Mouse (Mus musculus) adrenal gland (tissue): ENCODE data around the gene Zfp865.
"Not testable (repeated sequence)": the region's sequence is repeated elsewhere in the genome, so short reads cannot be mapped to it uniquely, and the experiment has no call there.

ENCODE experiments used
- intact Hi-C: fragments of 180-260 bp; cut with DNase I; formaldehyde crosslinking; loops from one replicate; pipeline ENCODE4 v1.15.1; 2025
- long read RNA-seq, 2 experiments: library from polyadenylated mRNA; unstranded; transcript quantifications; one replicate each; pipeline ENCODE4 v2.0.0; 2020; ENCODE audit warnings: borderline replicate concordance in 1 of 2; ENCODE audit not compliant: insufficient replicate concordance in 1 of 2

Gene Zfp865
- long read RNA-seq, experiment 1, partial matches to known transcripts = 0 of 3 reads
- long read RNA-seq, experiment 1, other reads (novel, unspliced or antisense) = 0 of 3 reads
- long read RNA-seq, experiment 2 = 0 reads

DNA sequence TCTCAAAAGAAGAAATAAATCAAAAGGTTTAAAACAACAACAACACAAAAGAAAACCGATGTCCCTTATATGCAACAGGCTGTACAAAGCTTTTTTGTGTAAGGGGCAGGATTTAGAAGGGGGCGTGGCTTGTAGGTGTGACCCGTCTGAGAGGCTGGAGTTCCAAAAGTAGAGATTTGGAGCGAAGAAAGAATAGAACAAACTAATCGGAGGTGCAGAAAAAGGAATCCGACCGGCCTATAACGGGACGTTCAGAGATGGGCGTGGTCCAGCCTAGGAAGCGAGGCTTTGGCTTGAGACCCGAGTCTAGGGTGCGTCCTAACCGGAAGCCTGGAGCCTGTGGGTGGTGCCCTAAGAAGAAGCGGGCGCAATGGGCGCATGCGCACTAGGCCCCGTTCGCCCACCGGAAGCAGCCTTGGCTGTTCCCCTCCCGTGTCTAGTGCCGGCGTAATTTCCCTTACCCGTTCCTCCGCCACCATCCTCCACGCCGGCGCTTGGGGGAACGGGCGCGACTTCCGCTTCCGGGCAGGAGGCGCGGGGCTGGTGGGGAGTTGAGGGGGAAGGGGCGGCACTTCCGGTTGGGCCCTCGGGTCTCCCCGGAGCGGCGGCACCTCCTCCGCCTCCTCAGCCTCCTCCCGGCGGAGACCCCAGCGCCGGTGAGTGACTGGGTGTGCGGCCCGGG is at the start of gene Zfp865, which contains the start of gene Ccdc106:
Zfp865 (plus strand) TSS at position 377 of the 682 bp plus-strand sequence.
Ccdc106 (plus strand) TSS at position 554 of the 682 bp plus-strand sequence.
- intact Hi-C loops = no loop called here

- intact Hi-C loops = no loop called here
These were observed 49.1 kb upstream of the Zfp865 start, which contains the start of gene Sbk3 for GRCm38 (mm10) chr7:4971068-4971467. Gene Sbk3, minus strand, starts transcription at chr7:4971168.

DNA sequence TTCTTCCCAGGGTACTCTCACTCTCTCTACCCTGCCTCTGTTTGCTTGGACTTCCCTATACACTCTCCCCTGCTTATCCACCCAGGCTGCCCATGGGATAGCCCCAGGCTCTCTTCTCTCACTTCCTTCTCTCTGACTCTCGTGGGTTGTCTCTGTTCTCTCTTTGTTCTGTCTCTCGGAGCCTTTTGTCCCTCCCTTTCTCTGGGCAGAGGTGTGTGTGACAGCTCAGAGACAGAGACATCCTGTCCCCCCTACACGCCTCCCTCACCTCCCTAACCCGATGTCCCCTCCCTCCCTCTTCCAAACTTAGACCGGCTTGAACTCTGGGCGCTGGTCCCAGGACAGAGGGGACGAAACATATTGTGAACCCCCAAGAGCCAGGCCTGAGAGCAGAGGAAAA is 48.5 kb upstream of the Zfp865 start:
- intact Hi-C loops = no loop called here

GRCm38 (mm10) chr7:4972321-4973047 is 47.7 kb upstream of the Zfp865 start:
- intact Hi-C loops = no loop called here

- intact Hi-C loops = no loop called here
These were observed 44.7 kb upstream of the Zfp865 start for GRCm38 (mm10) chr7:4975455-4975854.

GRCm38 (mm10) chr7:4976832-4977231 is 43.3 kb upstream of the Zfp865 start:
- intact Hi-C loops = no loop called here

GRCm38 (mm10) chr7:4988250-4988649 is 31.9 kb upstream of the Zfp865 start:
- intact Hi-C loops = no loop called here

- intact Hi-C loops = loop anchor here (10.0 kb wide), 1 partner anchor 49 kb away; no protein-coding TSS in a partner anchor
These were observed 26.7 kb upstream of the Zfp865 start for GRCm38 (mm10) chr7:4993347-4993998.

DNA sequence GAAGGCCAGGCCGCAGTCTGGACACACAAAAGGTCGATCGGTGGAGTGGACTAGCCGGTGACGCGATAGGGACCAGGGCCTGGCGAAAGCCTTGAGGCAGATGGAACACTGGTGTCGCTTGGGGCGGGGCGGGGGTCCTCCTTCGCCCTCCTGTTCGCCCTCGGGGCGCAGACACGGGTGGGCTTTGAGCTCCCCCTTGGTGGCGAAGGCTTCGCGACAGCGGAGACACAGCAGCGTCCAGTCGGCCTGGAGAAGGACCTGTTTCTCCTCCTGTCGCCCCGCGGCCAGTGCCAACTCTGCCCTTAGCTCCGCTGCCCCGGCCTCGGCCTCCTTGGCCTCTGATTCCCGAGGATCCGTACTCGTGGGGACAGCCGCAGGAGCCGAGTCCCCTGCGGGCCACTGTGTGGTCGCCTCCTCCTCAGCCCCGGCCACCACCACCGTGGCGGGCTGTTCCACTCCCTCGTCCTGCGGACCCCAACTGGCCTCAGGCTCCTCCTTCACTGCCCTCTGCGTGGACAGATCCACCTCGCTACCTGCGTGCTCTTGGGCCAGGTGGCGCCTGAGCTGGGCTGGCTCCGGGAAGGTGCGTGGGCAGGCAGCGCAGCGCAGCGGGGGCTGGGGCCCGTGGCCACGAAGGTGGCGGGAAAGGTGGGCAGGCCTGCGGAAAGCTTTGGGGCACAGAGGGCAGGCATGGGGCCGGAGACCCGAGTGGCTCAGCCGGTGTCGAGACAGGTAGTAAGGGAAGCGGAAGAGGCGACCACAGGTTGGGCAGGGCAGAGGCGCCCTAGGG is 26.0 kb upstream of the Zfp865 start:
- intact Hi-C loops = loop anchor here (10.0 kb wide), 1 partner anchor 49 kb away; no protein-coding TSS in a partner anchor

- intact Hi-C loops = loop anchor here (5.0 to 10.0 kb wide), 2 partner anchors 51 to 57 kb away; partner anchors contain the start of gene Zfp580
These were observed 24.7 kb upstream of the Zfp865 start for GRCm38 (mm10) chr7:4995268-4996002.

DNA sequence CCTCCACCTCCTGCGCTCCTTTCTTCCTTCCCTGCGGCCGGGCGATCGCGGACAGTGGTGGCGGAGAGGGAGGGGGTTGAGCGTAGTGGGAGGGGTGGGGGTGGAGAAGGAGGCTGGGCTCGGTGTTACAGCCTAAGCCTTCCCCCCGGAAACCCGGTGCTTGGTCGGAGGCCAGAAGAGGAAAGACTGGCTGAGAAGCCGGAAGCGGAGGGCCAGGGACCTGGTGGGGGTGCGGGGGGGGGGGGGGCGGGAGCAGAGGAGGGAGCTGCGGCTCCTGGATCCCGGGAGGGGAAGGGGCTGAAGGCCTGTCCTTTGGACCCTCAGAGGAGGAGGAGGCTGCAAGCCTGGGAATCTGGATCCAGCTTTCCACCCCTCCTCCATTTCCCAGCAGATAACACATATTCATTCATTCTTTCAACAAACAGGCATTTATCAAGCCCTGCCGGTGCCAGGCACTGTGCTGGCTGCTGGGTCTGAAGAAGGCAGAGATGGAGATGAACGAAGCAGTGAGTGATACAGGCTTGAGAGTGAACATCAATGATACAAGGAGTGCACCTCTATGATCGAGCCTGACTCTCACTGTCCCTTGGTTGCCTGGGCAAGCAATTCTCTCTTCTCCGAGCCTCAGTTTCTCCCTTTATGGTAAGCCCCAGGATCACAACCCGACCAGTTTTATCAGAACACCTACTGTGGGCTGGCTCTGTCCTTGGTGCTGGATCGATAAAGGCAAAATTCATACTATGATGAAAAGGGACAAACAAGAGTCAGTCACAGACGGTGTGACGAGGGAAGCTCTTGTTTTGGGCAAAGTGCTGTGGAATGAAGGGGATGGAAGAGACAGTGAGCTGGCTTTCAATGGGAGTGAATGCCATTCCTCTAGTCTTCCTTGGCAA is 23.9 kb upstream of the Zfp865 start, which contains the start of gene Zfp579:
Zfp579 (minus strand) TSS at position 156 of the 893 bp plus-strand sequence.
- intact Hi-C loops = loop anchor here (5.0 to 10.0 kb wide), 2 partner anchors 51 to 56 kb away; partner anchors contain the start of gene Zfp580

DNA sequence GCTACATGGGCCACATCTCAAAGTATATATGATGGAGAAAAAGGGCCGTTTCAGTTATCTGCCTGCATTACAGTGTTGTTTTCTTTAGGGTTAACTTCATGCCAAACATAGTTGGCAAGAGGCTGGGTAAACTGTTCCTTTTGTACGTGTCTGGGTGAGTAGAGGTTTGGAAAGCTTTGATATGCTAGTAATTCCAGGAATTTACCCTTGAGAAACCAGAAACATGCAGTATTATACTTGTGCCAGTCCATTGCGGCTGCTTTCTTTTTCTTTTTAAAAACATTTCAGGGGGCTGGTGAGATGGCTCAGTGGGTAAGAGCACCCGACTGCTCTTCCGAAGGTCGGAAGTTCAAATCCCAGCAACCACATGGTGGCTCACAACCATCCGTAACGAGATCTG is 23.2 kb upstream of the Zfp865 start:
- intact Hi-C loops = loop anchor here (5.0 to 10.0 kb wide), 2 partner anchors 52 to 55 kb away; partner anchors contain the start of gene Zfp580

DNA sequence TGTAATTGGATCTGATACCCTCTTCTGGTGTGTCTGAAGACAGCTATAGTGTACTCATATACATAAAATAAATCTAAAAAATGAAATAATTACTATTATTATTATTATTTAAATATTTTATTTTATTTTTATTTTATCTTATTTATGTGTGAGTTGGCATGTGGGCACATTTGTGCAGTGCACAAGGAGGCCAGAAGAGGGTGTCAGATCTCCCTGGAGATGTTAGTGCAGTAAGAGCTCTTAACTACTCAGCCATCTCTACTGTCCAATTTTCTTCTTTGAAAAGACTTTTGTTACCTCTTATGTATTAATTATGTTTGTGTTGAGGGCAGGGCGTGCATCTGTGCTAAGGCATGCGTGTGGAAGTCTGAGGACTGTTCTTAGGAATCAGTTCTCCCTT is 20.3 kb upstream of the Zfp865 start:
- intact Hi-C loops = loop anchor here (5.0 to 10.0 kb wide), 2 partner anchors 52 to 55 kb away; partner anchors contain the start of gene Zfp580

- intact Hi-C loops = not testable (repeated sequence)
These were observed 17.3 kb upstream of the Zfp865 start for GRCm38 (mm10) chr7:5002876-5003275.

- intact Hi-C loops = no loop called here
These were observed 11.9 kb upstream of the Zfp865 start for GRCm38 (mm10) chr7:5008229-5008628.

- intact Hi-C loops = no loop called here
These were observed 7.3 kb upstream of the Zfp865 start for GRCm38 (mm10) chr7:5012681-5013513.

GRCm38 (mm10) chr7:5014251-5015117 is 5.7 kb upstream of the Zfp865 start, which contains the start of the genes Zfp524 and Fiz1:
Gene Zfp524, plus strand, starts transcription at chr7:5014415.
Gene Fiz1, minus strand, starts transcription at chr7:5014697.
- intact Hi-C loops = no loop called here
